Mouse (Mus musculus) heart, adult 8-10 months (tissue): ENCODE results near the gene Dpep1. TPM values are rescaled to one million over a fixed set of nuclear protein-coding genes. Genes with fewer than 3 reads are reported as not detected.
A peak's percentile ranks its signal among the peaks of the same experiment; 100 is the strongest.
"Not testable (repeated sequence)": the region's sequence is repeated elsewhere in the genome, so short reads cannot be mapped to it uniquely, and the experiment has no call there.

Experiments used
- DNase-seq: peaks from one replicate; pipeline ENCODE4 v3.0.0; 2022; ENCODE audit warnings: low spot score
- total RNA-seq, 4 experiments: library from RNA; stranded (reverse); gene quantifications; 2 replicates each; pipeline ENCODE4 v1.2.4; 2022

The Dpep1 gene
- 10 to 100 TPM; 22.6 to 45.5 (median 37.4) TPM for total RNA-seq

DNA sequence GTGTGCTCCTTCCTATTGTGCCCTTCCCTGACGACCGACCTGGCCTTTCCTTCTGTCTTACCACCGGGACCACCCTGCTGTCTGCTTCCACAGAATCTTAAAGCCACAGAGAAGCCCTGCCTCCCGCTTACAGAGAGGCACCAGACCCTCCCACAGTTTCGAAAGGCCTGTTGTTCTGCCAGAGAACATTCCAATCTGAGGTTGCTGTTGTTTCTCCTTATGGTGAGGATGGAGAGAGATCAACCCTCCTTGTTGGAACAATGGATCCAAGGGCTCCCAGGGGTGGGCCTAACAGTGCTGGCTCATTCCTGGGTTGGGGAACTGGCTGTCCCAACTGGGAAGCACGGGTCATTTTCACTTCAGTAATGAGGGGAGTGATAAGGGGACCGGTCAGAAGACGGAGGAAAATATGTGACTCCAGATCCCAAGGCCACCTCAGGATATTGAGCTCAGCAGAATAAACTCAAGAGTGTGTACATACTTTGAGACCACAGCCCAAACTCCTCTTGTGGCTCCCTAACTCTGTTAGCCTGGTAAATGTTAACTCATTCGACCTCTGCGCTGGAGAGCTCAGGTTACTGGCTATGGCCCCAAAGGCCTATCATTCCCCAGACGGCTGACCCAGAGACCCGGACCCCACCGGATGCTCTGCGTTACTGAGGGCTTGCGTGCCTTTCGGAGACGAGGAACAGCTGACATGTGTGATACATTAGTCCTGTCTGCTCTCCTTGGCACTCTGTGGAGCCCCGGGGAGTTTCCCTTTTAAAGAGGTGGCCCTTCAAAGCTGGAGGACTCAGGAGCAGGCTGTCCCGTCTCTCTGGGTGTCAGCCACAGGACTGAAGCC lies at the start of gene Dpep1:
Gene Dpep1, plus strand, starts transcription at position 677 of the 844 bp plus-strand sequence.
- DNase-seq = peak; percentile 81

DNA sequence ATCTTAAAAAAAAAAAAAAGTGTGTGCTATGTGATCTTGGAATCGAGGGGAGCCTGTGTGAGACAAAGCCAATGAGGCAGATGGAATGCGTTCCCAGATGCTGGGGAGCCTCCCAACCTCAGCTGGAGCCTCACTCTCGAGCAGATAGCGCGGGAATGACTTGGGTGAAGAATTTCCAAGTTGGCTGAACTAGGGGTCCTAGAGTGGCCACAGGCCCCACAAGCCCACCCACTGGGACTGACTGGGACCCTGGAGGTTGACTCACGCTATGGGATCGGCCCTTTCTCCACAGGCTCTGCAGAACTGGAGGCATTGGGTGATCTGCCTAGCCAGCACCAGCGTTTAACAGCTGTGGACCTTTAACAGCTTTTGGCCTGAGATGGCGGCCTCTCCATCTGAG lies 49.8 kb upstream of the Dpep1 start:
- DNase-seq = peak; percentile 44

DNA sequence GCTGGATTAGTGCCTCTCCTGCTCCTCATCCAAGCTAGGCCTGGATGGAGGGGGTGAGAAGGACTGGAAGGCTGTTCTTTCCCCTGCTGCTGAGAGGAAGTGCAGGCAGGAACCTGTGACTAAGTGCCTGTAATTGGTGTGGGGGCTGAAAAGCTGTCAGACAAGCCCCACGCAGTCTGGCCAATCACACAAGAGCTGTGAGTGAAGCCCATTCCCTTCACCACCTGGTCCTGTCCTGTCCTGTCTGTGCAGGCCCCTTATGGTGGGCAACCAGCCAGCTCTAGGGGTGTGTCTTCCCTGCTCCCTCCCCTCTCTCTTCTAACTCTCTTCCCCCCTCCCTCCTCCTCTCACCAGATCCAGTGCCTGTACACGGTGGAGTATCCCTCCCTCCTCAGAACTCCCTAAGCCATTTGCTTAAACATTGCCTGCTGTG lies 48.4 kb upstream of the Dpep1 start:
- DNase-seq = no peak

DNA sequence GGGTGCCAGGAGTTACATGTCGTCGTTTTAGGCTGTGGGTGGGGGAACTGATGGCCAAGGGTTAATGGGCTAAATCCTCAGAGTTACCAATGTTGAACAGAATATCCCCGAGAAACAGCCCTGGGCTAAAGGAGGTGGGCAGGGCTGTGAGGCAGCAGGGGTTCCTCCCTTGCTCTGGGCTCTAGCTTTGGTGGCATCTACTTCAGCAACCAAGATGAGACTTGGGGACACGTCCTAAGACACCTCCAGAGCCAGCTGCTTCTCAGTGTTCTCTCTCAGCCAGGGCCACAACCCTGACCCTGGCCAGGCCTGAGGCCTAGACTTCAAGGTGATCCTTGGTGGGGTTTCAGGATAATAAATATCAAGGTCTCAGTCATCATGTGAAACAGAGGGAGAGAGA lies 47.3 kb upstream of the Dpep1 start:
- DNase-seq = no peak

DNA sequence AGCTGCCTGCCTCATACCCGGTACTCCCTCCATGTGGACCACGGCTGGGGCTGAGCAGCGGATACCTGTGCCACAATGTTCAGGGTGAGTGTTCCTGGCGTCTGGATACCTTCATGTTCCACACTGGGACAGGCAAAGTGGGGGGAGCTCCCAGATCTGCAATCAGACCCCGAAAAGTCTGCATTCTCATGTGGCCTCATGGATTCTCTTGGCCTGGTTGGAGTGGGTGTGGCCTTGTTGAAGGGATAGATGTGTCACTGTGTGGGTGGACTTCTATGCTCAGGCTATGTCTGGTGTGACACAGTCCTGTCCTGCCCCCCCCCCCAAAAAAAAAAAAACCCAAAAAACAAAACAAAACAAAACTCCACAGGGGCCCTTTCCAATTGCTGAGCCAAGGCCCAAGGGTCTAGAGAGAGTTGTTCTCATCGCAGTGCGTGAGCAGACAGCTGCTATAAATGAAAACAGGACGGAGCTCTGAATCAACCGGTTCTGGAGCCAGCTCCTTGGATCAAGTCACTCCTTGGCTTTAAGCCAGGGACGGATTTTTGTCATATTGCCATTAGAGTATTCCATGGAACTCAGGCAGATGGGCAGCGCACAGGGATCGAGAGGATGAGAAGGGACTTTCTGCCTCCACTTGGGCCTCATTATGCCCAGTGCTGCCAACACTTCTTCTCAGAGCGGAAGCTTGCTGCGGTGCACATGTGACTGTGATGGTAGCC lies 44.1 kb upstream of the Dpep1 start:
- peak; percentile 94 for DNase-seq

DNA sequence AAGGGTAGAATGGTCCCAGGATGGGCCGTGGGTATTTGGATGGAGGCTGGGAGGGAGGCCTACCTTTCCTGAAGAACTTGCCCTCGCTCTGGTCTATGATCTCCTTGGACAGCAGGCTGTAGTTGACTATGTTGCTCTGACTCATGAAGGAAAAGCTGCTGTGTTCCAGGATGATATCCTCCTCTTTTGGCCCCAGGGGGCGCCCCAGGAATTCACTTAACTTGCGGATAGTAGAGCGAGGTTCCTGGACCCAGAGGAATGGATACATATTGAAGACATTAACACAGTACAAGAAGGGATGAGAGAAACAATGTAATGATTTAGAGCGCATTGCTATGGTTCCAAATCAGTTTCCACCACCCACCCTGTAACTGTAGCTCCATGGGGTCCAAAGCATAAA lies 40.8 kb upstream of the Dpep1 start:
- peak; percentile 41 for DNase-seq

DNA sequence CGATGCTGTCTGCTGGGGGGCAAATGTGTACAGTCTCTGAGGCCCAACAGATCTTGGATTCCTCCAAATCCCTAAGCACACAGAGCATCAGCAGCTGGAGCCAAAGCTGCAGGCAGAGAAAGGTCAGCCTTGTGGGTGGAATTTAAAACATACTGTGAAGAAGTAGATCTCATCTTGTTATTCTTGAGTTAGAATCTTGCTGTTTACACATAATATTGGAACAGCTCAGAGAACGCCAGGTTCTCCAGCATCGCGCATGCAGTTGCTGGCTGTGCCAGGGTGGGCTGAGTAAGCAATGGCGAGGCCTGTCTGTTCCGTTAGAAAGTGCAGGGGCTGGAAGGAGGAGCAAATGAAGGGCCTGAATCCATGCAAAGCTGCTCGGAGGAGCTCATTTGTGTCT lies 39.7 kb upstream of the Dpep1 start:
- DNase-seq = peak; percentile 38

DNA sequence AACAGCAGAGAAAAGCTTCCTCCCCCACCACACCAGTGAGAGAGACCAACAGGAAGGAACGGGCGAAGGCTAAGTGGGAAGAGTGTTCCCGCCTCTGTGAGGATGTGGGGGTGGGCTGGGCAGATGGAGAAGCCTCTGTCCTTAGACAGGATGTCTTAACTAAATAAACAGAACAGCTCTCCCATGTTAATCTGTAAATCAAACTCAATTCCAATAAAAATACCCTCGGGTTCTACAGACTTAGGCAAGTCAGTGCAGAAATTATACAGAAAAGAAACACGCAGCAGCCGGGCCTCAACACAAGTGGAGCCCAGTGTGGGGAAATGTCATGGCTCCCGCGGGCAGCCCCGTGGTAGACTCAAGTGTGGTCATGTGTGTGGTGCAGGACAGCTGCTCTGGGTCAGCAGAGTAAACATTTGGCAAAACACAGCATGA lies 35.3 kb upstream of the Dpep1 start:
- DNase-seq = no peak

DNA sequence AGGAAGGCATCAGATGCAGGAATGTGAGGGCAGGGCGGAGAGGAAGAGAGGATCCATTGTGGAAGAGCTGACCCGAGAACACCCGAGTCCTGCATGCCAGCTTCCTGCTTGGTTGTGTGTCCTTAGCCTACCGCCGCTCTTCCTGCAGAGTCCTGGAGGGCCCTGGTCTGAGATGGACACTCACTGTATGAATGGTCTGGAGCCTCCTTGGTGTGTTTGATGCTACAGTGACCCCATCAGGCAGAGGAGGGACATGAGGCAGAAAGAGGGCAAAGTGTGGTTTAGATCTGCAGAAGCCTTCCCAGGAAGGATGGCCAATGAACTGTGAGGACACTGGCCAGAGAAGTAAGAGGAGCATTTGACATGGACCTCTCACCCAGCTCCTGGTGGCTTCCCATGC lies 30.9 kb upstream of the Dpep1 start:
- no peak for DNase-seq

DNA sequence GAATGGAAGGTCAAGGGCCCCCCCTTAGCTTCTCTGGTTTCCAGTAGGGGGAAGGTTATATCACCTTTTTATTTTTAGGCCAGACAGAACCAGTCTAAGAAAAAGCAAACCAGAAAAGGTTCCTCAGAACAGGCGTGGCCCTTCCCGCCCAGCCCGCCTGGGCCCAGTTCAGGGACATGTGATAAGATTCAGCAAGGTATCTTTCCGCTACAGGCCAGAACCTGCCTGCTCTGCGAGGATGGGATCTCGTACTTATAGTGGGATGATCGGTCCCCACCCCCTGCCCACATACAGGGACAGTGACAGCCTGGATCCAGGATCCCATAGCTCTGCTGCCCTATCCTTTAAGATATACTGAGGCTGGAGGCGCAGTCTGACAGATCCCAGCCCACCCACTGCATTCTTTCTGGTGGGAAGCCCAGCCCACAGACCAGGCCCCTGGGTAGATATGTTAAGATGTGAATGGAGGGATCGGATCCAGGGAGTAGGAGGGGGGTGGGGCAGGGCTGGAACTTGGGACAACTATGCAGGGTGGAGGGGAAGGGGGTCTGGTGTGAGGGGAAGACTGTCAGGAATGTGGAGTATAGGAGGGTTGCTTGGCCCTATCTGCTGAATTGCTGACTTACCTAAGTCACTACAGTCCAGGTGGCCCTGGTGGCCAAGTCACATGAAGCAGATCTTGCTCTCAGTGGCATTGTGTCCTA lies 29.8 kb upstream of the Dpep1 start:
- DNase-seq = no peak

DNA sequence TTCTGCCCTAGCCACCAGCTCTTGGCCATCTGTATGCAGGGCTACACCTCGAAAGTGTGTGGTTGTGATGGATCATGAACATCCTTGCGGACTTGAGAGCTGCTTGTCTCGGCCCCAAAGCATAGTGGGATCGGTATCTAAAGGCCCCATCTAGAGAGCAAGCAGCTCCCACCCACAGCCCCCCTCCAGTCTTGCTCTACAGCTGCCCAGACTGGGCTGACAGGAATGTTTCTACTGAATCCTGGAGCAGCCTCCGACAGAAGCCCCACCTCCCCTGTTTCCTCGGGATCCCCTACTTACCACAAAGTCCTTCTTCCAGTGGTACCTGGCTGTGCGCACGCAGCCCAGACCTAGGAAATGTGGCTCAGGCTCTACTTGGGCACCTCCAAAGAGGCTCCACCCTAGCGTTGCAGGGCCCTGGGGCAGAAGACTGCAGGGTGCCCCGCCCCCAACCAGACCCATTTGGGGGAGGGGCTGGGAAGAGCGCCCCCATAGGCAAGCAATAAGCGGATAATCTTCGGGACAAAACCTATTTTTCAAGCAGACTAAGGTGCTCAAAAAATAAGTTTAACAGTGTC lies 28.1 kb upstream of the Dpep1 start, which contains the start of gene Sult5a1:
Gene Sult5a1, minus strand, starts transcription at position 428 of the 578 bp plus-strand sequence.
- no peak for DNase-seq

DNA sequence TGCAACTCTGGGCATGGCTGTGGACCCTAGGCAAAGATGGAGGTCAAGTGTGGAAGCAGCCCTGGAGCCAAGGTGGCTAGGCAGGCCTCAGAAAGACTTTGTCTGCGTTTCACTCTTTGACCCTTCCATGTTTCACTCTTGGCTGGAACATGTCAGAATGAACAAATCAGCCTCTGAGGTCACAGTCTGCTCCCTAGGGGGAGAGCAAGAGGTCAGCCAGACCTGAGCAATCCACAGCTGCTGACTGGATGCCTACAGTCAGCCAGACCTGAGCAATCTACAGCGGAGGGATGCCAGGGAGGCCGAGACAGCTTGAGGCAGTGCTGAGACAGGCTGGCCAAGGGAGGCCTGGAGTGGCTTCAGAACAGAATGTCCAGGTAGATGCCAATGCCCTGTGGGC lies 4.7 kb upstream of the Dpep1 start:
- peak; percentile 58 for DNase-seq

DNA sequence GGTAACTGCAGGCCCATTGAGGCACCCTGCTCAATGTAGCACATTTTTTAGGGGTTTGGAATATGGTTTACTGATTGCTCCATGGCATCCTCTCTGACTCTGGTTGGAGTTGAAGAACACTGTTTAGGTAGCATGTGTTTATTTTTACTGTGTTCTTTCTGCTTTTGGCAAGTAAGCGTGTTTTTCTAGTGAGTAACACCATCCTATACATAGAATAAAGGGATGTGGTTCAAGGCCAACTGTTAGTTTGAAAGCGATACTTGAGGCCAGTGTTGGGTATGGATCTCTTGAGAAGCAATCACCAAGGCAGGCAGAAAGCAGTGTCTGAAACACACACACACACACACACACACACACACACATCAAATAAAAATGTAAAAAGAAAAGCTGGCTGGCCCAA lies 2.0 kb downstream of the Dpep1 start:
- DNase-seq = no peak

DNA sequence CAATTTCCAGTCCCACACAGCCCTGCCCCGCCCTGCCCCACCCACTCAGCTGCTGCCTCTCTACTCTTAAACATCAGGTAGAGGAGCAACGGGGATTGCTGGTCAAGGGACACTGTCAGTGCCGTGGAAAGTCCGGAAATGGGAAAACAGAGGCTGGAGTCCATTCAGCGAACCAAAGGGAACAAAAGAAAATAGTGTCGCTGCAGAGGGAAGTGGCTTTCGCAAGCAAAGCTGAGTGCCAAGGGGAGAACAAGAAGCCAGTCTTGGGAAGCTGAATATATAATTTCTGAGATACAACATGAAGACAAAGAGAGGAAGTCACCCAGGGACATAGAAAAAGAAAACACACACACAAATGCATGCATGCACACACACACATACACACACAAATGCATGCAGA lies 2.8 kb downstream of the Dpep1 start:
- no peak for DNase-seq

DNA sequence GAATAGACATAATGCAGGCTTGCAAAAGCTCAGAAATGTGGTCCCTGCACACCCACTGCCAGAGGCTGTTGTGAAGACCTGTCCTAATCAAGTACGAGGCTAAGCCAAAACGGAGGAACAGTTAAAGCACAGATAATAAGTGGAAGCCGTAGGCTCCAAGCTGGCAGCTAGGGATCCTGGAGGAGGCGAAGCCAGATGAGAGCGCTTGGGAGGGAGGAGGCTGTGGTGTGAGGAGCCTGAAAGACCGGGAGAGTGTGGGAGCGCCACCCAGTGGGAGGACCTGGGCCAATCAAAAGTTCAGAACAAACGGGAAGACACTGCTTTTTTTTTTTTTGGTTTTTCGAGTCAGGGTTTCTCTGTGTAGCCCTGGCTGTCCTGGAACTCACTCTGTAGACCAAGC lies 4.6 kb downstream of the Dpep1 start:
- peak; percentile 68 for DNase-seq

DNA sequence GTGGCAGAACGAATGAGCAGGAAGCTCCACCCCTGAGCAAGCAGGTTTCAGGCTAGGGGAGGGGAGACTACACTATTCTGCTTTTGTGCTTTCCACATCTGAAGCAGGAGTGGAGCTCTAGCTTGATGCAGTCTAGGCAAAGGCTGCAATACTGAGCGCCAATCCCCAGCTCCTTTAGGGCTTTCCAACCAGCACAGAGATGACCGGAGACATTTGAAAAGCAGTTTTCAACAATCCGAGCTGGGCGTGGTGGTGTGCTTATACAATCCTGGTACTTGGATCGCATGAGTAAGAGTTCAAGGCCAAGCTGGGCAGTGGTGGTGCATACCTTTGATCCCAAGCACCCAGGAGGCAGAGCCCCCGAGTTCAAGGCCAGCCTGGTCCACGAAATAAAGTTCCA lies 5.9 kb downstream of the Dpep1 start:
- DNase-seq = no peak

DNA sequence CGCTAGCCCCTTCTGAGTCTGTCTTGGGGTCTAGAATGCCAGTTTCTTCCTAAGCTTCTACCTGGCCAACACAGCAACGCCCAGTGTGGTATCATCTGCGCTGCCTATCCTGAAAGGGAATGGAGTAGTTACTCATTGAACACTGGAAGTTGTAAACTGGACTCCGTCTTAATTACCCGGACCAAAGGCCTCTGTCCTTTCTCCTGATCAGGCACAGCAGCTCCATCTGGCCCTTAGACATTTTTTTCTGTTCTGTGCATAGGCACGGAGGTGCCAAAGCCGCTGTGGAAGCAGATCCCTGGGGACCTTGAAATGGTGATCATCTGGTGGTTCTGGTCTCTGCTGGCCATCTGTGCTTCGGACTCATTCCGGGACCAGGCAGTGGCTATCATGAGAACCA lies 7.7 kb downstream of the Dpep1 start:
- DNase-seq = no peak

DNA sequence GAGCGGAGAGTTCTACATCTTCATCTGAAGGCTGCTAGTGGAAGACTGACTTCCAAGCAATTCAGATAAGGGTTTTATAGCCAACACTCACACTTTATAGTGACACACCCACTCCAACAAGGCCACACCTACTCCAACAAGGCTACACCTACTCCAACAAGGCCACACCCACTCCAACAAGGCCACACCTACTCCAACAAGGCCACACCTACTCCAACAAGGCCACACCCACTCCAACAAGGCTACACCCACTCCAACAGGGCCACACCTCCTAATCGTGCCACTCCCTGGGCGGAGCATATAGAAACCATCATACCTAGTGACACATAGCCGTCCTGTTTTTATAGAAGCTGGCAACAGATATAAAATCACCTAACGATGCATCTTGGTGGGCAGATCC lies 11.0 kb downstream of the Dpep1 start:
- DNase-seq = not testable (repeated sequence)

DNA sequence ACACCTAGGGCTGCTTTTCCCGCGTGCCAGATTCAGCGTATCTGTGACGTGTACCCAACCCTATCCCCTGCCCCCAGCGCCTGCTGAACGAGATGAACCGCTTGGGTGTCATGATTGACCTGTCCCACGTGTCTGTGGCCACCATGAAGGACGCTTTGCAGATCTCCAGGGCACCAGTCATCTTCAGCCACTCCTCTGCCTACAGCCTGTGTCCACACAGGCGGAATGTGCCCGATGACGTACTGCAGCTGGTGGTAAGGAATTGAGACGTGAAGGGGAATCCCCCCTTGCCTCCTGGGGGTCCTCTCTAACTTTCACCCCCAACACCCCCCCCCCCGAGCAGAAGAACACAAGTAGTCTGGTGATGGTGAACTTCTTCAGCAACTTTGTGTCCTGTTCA lies 13.8 kb downstream of the Dpep1 start:
- DNase-seq = no peak

DNA sequence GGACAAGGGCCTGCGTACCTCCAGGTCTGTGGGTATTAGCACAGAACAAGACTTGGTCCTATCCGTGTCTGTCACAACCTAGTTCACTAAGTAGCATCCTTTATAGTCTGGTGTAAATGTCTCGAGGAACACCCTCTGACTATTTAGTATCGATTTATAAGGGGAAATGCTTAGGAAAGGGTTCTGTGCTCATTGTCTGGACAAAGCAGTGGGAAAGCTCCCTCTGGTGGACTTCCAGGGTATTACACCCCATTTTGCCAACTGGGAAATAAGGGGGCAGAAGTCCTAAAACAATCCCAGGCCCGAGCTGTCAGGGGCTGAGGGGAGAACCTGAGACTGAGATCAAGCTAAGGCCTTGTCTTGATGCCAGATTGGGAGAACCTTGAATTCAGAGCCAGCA lies 16.2 kb downstream of the Dpep1 start:
- peak; percentile 72 for DNase-seq

DNA sequence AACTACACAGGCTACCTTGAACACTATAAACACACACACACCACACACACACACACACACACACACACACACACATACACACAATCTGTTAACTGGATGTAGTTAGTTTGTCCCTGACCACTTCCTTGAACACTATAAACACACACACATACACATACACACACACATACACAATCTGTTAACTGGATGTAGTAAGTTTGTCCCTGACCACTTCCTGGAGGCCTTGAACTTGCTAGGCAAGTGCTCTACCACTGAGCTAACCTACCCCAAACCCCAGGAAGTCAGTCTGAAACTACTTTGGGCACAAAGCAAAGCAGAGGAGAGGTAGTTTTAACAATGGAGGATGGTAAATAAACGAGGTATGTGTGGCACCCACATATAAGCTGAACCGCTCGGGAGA lies 17.5 kb downstream of the Dpep1 start:
- no peak for DNase-seq

DNA sequence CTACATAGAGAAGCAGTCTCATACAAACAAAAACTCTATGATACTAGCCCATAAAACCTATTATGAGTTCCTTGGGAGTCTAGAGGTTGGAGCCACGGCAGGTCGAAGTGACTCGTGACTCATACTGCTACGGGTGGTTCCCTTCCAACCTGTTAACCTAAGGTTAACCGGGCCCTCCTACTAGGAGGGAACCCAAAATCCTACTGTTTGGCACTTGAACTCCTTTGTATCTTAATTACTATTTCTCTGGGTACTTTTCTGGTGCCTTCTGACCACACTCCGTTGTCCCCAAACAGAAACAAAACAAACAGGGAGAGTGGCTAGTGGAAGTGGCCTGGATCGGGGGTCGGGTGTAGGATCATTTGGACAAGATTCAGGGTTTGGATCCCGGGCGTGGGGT lies 25.8 kb downstream of the Dpep1 start:
- no peak for DNase-seq
